Comparison of ENCODE assay signal across 13 mouse cellular contexts in genomic region chrX:100740785-100741184, GRCm38 (mm10). TPM values are rescaled to one million over a fixed set of nuclear protein-coding genes. Genes with fewer than 3 reads are reported as not detected.
DNase-seq lines count a peak whose midpoint lies in the region; ATAC-seq and TF ChIP-seq lines count a peak whose summit lies in the region.
"Had no signal": no experiment of that assay in that cellular context is flagged by ENCODE, and none has a peak within 500 bp of the region (broad histone marks: within the 10 kb centered on the region; RNA-seq: fewer than 3 reads in every experiment).

No protein-coding gene starts in this region.

- no peak for TF ChIP-seq CTCF in CH12.LX (conservative IDR thresholded peaks at IDR 0.05 in 1 of 2, IDR thresholded peaks at IDR 0.05 in 1 of 2; ENCODE audit: low read depth in 2 of 2, low read length in 2 of 2)
- no peak for TF ChIP-seq CTCF in forebrain, postnatal 0 days (IDR thresholded peaks at IDR 0.05; ENCODE audit: low read depth)

- 0 out of 2 replicates have a peak overlapping the region, but pooled peaks have one; percentile 21 for H3K4me2 ChIP-seq in CH12.LX (ENCODE audit: insufficient read depth, low read depth, poor library complexity, severe bottlenecking)
- H3K4me2 ChIP-seq in forebrain, postnatal 0 days (ENCODE audit: low read depth): no peak overlapping the region
- H3K4me2 ChIP-seq: forebrain, embryonic 15.5 days had no signal

- no peak overlapping the region for H3K27ac ChIP-seq in CH12.LX (ENCODE audit: insufficient read depth, low read depth)
- peak overlapping the region; percentile 64 for H3K27ac ChIP-seq in heart, embryonic 10.5 days
- no peak overlapping the region for H3K27ac ChIP-seq in forebrain, postnatal 0 days (ENCODE audit: low read depth, low read length)
- H3K27ac ChIP-seq: forebrain, embryonic 15.5 days; liver, embryonic 14.5 days had no signal

- H3K27me3 ChIP-seq in CH12.LX (replicated peaks): no peaks in the 10 kb centered on the region
- H3K27me3 ChIP-seq in heart, embryonic 10.5 days (ENCODE audit: insufficient read depth, poor library complexity, severe bottlenecking): peaks cover 26% of the 10 kb centered on the region
- no peaks in the 10 kb centered on the region for H3K27me3 ChIP-seq in forebrain, postnatal 0 days (ENCODE audit: insufficient read depth, low read length)
- H3K27me3 ChIP-seq: forebrain, embryonic 15.5 days had no signal

- in situ Hi-C loops in CH12.LX (cut with MboI; ENCODE audit: low pct_ligation_motif_present, low pct_unique_long_range_greater_than_20kb, low sequenced_read_pairs): no loop called here

- H3K36me3 ChIP-seq in CH12.LX (replicated peaks in 1 of 2; ENCODE audit: control insufficient read depth in 1 of 2, insufficient read depth in 1 of 2, low read length in 1 of 2): no peaks in the 10 kb centered on the region
- no peaks in the 10 kb centered on the region for H3K36me3 ChIP-seq in heart, embryonic 10.5 days
- no peaks in the 10 kb centered on the region for H3K36me3 ChIP-seq in forebrain, postnatal 0 days (ENCODE audit: insufficient read depth)
- H3K36me3 ChIP-seq: forebrain, embryonic 15.5 days had no signal

- intact Hi-C loops in gastrocnemius, postnatal 36 days (cut with DNase I): no loop called here

- H3K79me2 ChIP-seq in CH12.LX (replicated peaks; ENCODE audit: control insufficient read depth, extremely low read depth, insufficient read depth, poor library complexity, severe bottlenecking): no peaks in the 10 kb centered on the region

- no peak for TF ChIP-seq RAD21 in CH12.LX (IDR thresholded peaks at IDR 0.05; ENCODE audit: low read depth, low read length)

- H3K9ac ChIP-seq in CH12.LX (ENCODE audit: insufficient read depth, low read depth): 0 out of 2 replicates have a peak overlapping the region, but pooled peaks have one; percentile 26
- no peak overlapping the region for H3K9ac ChIP-seq in forebrain, postnatal 0 days
- H3K9ac ChIP-seq: forebrain, embryonic 15.5 days; liver, embryonic 14.5 days had no signal

- no peak overlapping the region for H3K4me3 ChIP-seq in CH12.LX (replicated peaks in 1 of 3; ENCODE audit: low read depth in 2 of 3, low read length in 2 of 3, poor library complexity in 1 of 3)
- H3K4me3 ChIP-seq in heart, embryonic 10.5 days: peak overlapping the region; percentile 24; the same call in 1 of the 2 replicates
- H3K4me3 ChIP-seq in forebrain, postnatal 0 days (ENCODE audit: low read depth, low read length): no peak overlapping the region
- H3K4me3 ChIP-seq: forebrain, embryonic 15.5 days had no signal

- 51% methylated on average over 6 of the region's 6 CpGs for WGBS in heart, embryonic 10.5 days
- WGBS in forebrain, postnatal 0 days: 52% methylated on average over 6 of the region's 6 CpGs

- H3K4me1 ChIP-seq in CH12.LX (ENCODE audit: control insufficient read depth in 1 of 2, insufficient read depth in 2 of 2): peaks cover 6 to 10% of the 10 kb centered on the region in 2 experiments
- H3K4me1 ChIP-seq in heart, embryonic 10.5 days: no peaks in the 10 kb centered on the region
- H3K4me1 ChIP-seq in forebrain, postnatal 0 days (ENCODE audit: insufficient read depth): no peaks in the 10 kb centered on the region

- no peak for TF ChIP-seq EP300 in CH12.LX (IDR thresholded peaks at IDR 0.05; ENCODE audit: low read length)

- dilution Hi-C loops in CH12.LX (cut with MboI; ENCODE audit: extremely low pct_ligation_motif_present, extremely low pct_unique_long_range_greater_than_20kb, low sequenced_read_pairs): no loop called here

- ATAC-seq in inflammation-experienced regulatory T-cells, adult 6 months: no peak
- no peak for ATAC-seq in forebrain, postnatal 0 days
- ATAC-seq: forebrain, embryonic 15.5 days; midbrain, embryonic 16.5 days had no signal

- no peak for TF ChIP-seq POLR2A in CH12.LX (IDR thresholded peaks at IDR 0.05; ENCODE audit: low read depth, low read length)

- no peaks in the 10 kb centered on the region for H3K9me3 ChIP-seq in CH12.LX (replicated peaks; ENCODE audit: low read length)
- H3K9me3 ChIP-seq in heart, embryonic 10.5 days: no peaks in the 10 kb centered on the region
- no peaks in the 10 kb centered on the region for H3K9me3 ChIP-seq in forebrain, postnatal 0 days (ENCODE audit: low read length)
- H3K9me3 ChIP-seq: forebrain, embryonic 15.5 days had no signal

- peak; percentile 28 for DNase-seq in gastrocnemius, adult 18-20 months (ENCODE audit: low spot score)
- DNase-seq in gastrocnemius, postnatal 36 days: no peak
- peak; percentile 35 for DNase-seq in CH12.LX (ENCODE audit: extremely low read depth)
- DNase-seq in heart, embryonic 10.5 days (ENCODE audit: low spot score): no peak
- peak; percentile 79 for DNase-seq in layer of hippocampus, adult 9-11 months
- no peak for DNase-seq in thymus, postnatal 14 days
- DNase-seq in forebrain, postnatal 0 days: no peak
- DNase-seq: embryo, embryonic 11 days; kidney, adult 11 months had no signal

TF ChIP-seq in CH12.LX, 34 proteins besides CTCF, POLR2A, EP300 and RAD21:
- TF ChIP-seq PAX5 (IDR thresholded peaks at IDR 0.05; ENCODE audit: low read length) (no peak), JUND (conservative IDR thresholded peaks at IDR 0.05; ENCODE audit: low read depth, low read length) (no peak), TCF12 (IDR thresholded peaks at IDR 0.05; ENCODE audit: low read depth, low read length) (no peak), GABPA (IDR thresholded peaks at IDR 0.05; ENCODE audit: insufficient replicate concordance, low read depth, low read length) (no peak), MEF2A (IDR thresholded peaks at IDR 0.05; ENCODE audit: borderline replicate concordance, low read depth, low read length) (peak; percentile 83; the same call in 1 of the 2 replicates), UBTF (IDR thresholded peaks at IDR 0.05; ENCODE audit: low read depth, low read length) (no peak), E2F4 (IDR thresholded peaks at IDR 0.05; ENCODE audit: insufficient replicate concordance, low read depth, low read length) (no peak)

RNA-seq across cellular contexts. Expression of gene Gdpd2, which starts 11.1 kb away (rescaled TPM):
- total RNA-seq in gastrocnemius, adult 18-20 months (2021): not detected
- not detected for total RNA-seq in gastrocnemius, postnatal 36 days (2021)
- total RNA-seq in CH12.LX (2012; rRNA removed) (not detected in 2 replicates), CH12.LX (2014; rRNA removed) (not detected in 2 replicates)
- polyA plus RNA-seq in CH12.LX (2012; ENCODE audit: insufficient read length, low read depth): 0.09 TPM in 1 of 2 replicates, not detected in the other
- 0.34 and 0.88 TPM in 2 replicates for polyA plus RNA-seq in heart, embryonic 10.5 days (2016; fragmentation: Nextera tagmentation; extraction: Ambion mirVana)
- not detected for polyA plus RNA-seq in inflammation-experienced regulatory T-cells, adult 6 months (2017; shearing (Covaris generic))
- 14.2 and 23.0 TPM in 2 replicates for total RNA-seq in forebrain, postnatal 0 days (2014; rRNA removed)
- polyA plus RNA-seq in forebrain, postnatal 0 days (2015; fragmentation: Nextera tagmentation; extraction: Ambion mirVana): 10.5 and 21.8 TPM in 2 replicates

RNA-seq across cellular contexts. Expression of gene Dlg3, which starts 26.7 kb away (rescaled TPM):
- 1 to 10 TPM; 1.1 to 1.9 TPM for total RNA-seq in gastrocnemius, adult 18-20 months (2021)
- 1 to 10 TPM; 1.2 to 1.8 TPM for total RNA-seq in gastrocnemius, postnatal 36 days (2021)
- total RNA-seq in CH12.LX (2012; rRNA removed) (7.6 and 8.4 TPM in 2 replicates), CH12.LX (2014; rRNA removed) (8.3 and 8.7 TPM in 2 replicates)
- polyA plus RNA-seq in CH12.LX (2012; ENCODE audit: insufficient read length, low read depth): 12.1 and 13.8 TPM in 2 replicates
- polyA plus RNA-seq in heart, embryonic 10.5 days (2016; fragmentation: Nextera tagmentation; extraction: Ambion mirVana): 3.4 and 8.5 TPM in 2 replicates
- polyA plus RNA-seq in inflammation-experienced regulatory T-cells, adult 6 months (2017; shearing (Covaris generic)): 1 to 10 TPM; 1.3 to 7.7 (median 4.5) TPM
- total RNA-seq in forebrain, postnatal 0 days (2014; rRNA removed): 39.0 and 42.1 TPM in 2 replicates
- polyA plus RNA-seq in forebrain, postnatal 0 days (2015; fragmentation: Nextera tagmentation; extraction: Ambion mirVana): 2.3 and 2.6 TPM in 2 replicates

Comparison
In these comparisons a context has a peak if more than half of its experiments do, and no peak if none do; other contexts are left out.
1. DNase-seq: peak in gastrocnemius, adult 18-20 months (single experiment), CH12.LX (single experiment) and layer of hippocampus, adult 9-11 months (single experiment); none in gastrocnemius, postnatal 36 days (0 of 2), heart, embryonic 10.5 days (single experiment), thymus, postnatal 14 days (single experiment) and forebrain, postnatal 0 days (single experiment).
2. RNA of gene Gdpd2, which starts 11.1 kb away (total RNA-seq): 14.2 to 23.0 TPM in forebrain, postnatal 0 days; not detected in CH12.LX, not detected in gastrocnemius, adult 18-20 months and not detected in gastrocnemius, postnatal 36 days; every median in the first group is over 10 times any median in the second.